ENCODE assay signal across 15 mouse cellular contexts in the genomic region with DNA sequence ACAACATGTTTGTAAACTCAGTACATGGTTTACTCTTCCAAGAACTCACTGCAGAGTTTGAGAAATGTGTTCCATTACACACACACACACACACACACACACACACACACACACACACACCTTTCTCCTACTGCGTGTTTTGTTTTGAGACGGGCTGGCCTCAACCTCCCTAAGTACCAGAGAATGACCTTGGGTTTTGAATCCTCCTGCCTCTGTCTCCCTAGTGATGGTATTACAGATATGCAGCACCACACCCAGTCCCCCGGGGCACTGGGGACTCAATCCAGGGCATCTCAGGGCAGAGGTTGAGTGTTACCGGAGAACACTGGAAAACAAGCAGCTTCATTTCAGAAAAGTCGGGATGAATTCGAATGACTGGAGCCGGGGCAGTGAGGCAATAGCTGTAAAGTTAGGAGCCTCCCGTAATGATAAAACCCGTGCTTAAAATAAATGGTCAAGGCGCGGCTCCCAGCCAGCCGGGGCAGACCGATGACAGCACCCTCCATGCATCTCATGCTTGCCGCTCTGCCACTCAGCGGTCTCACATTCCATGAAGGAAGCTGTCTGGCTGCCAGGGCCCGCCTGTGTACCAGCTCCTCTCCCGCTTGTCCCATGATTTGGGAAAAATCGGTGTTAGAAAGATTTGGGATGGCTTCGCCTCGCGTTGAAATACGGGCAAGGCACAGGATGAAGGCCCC. TPM values are rescaled to one million over a fixed set of nuclear protein-coding genes. Genes with fewer than 3 reads are reported as not detected.
DNase-seq lines count a peak whose midpoint lies in the region; ATAC-seq and TF ChIP-seq lines count a peak whose summit lies in the region.
"Had no signal": no experiment of that assay in that cellular context is flagged by ENCODE, and none has a peak within 500 bp of the region (broad histone marks: within the 10 kb centered on the region; RNA-seq: fewer than 3 reads in every experiment).

No protein-coding gene starts in this region.

- H3K4me3 ChIP-seq in heart, embryonic 16.5 days (ENCODE audit: low read length) = peak overlapping the region; percentile 26; the same call in 1 of the 2 replicates
- H3K4me3 ChIP-seq in hindbrain, embryonic 13.5 days = no peak overlapping the region
- H3K4me3 ChIP-seq in layer of hippocampus, adult 2 months = no peak overlapping the region

- no peaks in the 10 kb centered on the region for H3K9me3 ChIP-seq in heart, embryonic 16.5 days (replicated peaks; ENCODE audit: control insufficient read depth, low read length)
- no peaks in the 10 kb centered on the region for H3K9me3 ChIP-seq in hindbrain, embryonic 13.5 days

- H3K27ac ChIP-seq in heart, embryonic 16.5 days (ENCODE audit: low read length) = peak overlapping the region; percentile 99
- no peak overlapping the region for H3K27ac ChIP-seq in hindbrain, embryonic 13.5 days
- H3K27ac ChIP-seq in layer of hippocampus, adult 2 months = no peak overlapping the region
- H3K27ac ChIP-seq: hindbrain, postnatal 0 days had no signal

- peak overlapping the region; percentile 53 for H3K4me2 ChIP-seq in heart, embryonic 16.5 days (ENCODE audit: low read depth, low read length)
- H3K4me2 ChIP-seq in hindbrain, embryonic 13.5 days = no peak overlapping the region
- H3K4me2 ChIP-seq: liver, embryonic 11.5 days had no signal

- no peak for TF ChIP-seq CTCF in layer of hippocampus, adult 2 months (conservative IDR thresholded peaks at IDR 0.05)

- peaks cover 55% of the 10 kb centered on the region for H3K4me1 ChIP-seq in heart, embryonic 16.5 days (ENCODE audit: control insufficient read depth, insufficient read depth, low read length)
- H3K4me1 ChIP-seq in hindbrain, embryonic 13.5 days (replicated peaks) = peaks cover 26% of the 10 kb centered on the region

- H3K27me3 ChIP-seq in heart, embryonic 16.5 days (ENCODE audit: control insufficient read depth, insufficient read depth, low read length) = no peaks in the 10 kb centered on the region
- H3K27me3 ChIP-seq in hindbrain, embryonic 13.5 days = peaks cover 11% of the 10 kb centered on the region; the same call in 1 of the 2 replicates
- H3K27me3 ChIP-seq: CH12.LX had no signal

- peak; percentile 81 for DNase-seq in ZHBTc4 (ENCODE audit: low read depth, low spot score)
- DNase-seq in heart, adult 18-20 months = peak; percentile 78 to 85
- no peak for DNase-seq in cerebellum, adult 11-12 months
- no peak for DNase-seq in ovary, postnatal 14 days (ENCODE audit: low spot score)
- no peak for DNase-seq in layer of hippocampus, adult 2 months (ENCODE audit: low spot score in 2 of 2)
- DNase-seq: adrenal gland, postnatal 14 days; cerebellum, postnatal 14 days; kidney, adult 8-10 months; thymus, adult 2 months had no signal

- WGBS in heart, embryonic 16.5 days = 32% methylated on average over 22 of the region's 22 CpGs
- 82% methylated on average over 22 of the region's 22 CpGs for WGBS in hindbrain, embryonic 13.5 days

- H3K9ac ChIP-seq in heart, embryonic 16.5 days (ENCODE audit: low read length) = peak overlapping the region; percentile 69
- no peak overlapping the region for H3K9ac ChIP-seq in hindbrain, embryonic 13.5 days

- no peaks in the 10 kb centered on the region for H3K36me3 ChIP-seq in heart, embryonic 16.5 days (ENCODE audit: control insufficient read depth, insufficient read depth)
- no peaks in the 10 kb centered on the region for H3K36me3 ChIP-seq in hindbrain, embryonic 13.5 days

- ATAC-seq in heart, embryonic 16.5 days (replicated peaks; ENCODE audit: extremely low read depth, insufficient read depth, low FRiP score) = peak; percentile 79
- ATAC-seq in hindbrain, embryonic 13.5 days (ENCODE audit: low FRiP score) = no peak
- ATAC-seq: hindbrain, postnatal 0 days; lung, postnatal 0 days had no signal

RNA-seq across cellular contexts. Expression of gene Smyd2, which starts 1.9 kb away (rescaled TPM):
- 100 to 1,000 TPM in 1 of 2 experiments, 10 to 100 TPM in 1; 92.9 to 112 TPM for total RNA-seq in heart, adult 18-20 months (2021)
- 244 and 255 TPM in 2 replicates for polyA plus RNA-seq in heart, embryonic 16.5 days (2015; fragmentation: Nextera tagmentation; extraction: Ambion mirVana)
- polyA plus RNA-seq in hindbrain, embryonic 13.5 days (2015; fragmentation: Nextera tagmentation; extraction: Ambion mirVana) = 53.6 and 56.1 TPM in 2 replicates
- 10 to 100 TPM; 75.9 to 79.1 TPM for total RNA-seq in layer of hippocampus, adult 2 months (2021)

Comparison
In these comparisons a context has a peak if more than half of its experiments do, and no peak if none do; other contexts are left out.
1. DNase-seq: peak in ZHBTc4 (single experiment) and heart, adult 18-20 months (2 of 2); none in cerebellum, adult 11-12 months (single experiment), ovary, postnatal 14 days (single experiment) and layer of hippocampus, adult 2 months (0 of 2).